Mouse (Mus musculus): Measurements from ENCODE around the gene Nmnat3.

Nmnat3 gene

GRCm38 (mm10) chr9:98311316-98311965, 24.2 kb downstream of the Nmnat3 start:
- DNase-seq (ENCODE audit: low spot score), result no peak

GRCm38 (mm10) chr9:98312622-98313374, 25.6 kb downstream of the Nmnat3 start:
- no peak for DNase-seq (ENCODE audit: low spot score)

GRCm38 (mm10) chr9:98313587-98313986, 26.4 kb downstream of the Nmnat3 start:
- DNase-seq (ENCODE audit: low spot score), result no peak

- no peak for DNase-seq (ENCODE audit: low spot score)
Measured at GRCm38 (mm10) chr9:98314059-98314650, 26.9 kb downstream of the Nmnat3 start.

- no peak for DNase-seq (ENCODE audit: low spot score)
Measured at GRCm38 (mm10) chr9:98317897-98318296, 30.7 kb downstream of the Nmnat3 start.

- DNase-seq (ENCODE audit: low spot score), result no peak
Measured at GRCm38 (mm10) chr9:98318875-98319274, 31.6 kb downstream of the Nmnat3 start.

- DNase-seq (ENCODE audit: low spot score), result no peak
Measured at GRCm38 (mm10) chr9:98320785-98321184, 33.5 kb downstream of the Nmnat3 start.

- no peak for DNase-seq (ENCODE audit: low spot score)
Measured at GRCm38 (mm10) chr9:98326088-98326487, 38.9 kb downstream of the Nmnat3 start.

- no peak for DNase-seq (ENCODE audit: low spot score)
Measured at GRCm38 (mm10) chr9:98328415-98329176, 41.4 kb downstream of the Nmnat3 start.

GRCm38 (mm10) chr9:98329274-98330105, 42.3 kb downstream of the Nmnat3 start:
- DNase-seq (ENCODE audit: low spot score), result no peak

GRCm38 (mm10) chr9:98333219-98333754, 46.1 kb downstream of the Nmnat3 start:
- DNase-seq (ENCODE audit: low spot score), result no peak

- no peak for DNase-seq (ENCODE audit: low spot score)
Measured at GRCm38 (mm10) chr9:98337881-98338769, 50.9 kb downstream of the Nmnat3 start.

- DNase-seq (ENCODE audit: low spot score), result no peak
Measured at GRCm38 (mm10) chr9:98339971-98340370, 52.7 kb downstream of the Nmnat3 start.

- no peak for DNase-seq (ENCODE audit: low spot score)
Measured at GRCm38 (mm10) chr9:98340427-98340826, 53.2 kb downstream of the Nmnat3 start.

GRCm38 (mm10) chr9:98345840-98346239, 58.6 kb downstream of the Nmnat3 start:
- DNase-seq (ENCODE audit: low spot score), result no peak

GRCm38 (mm10) chr9:98346240-98346639, 59.0 kb downstream of the Nmnat3 start:
- no peak for DNase-seq (ENCODE audit: low spot score)

GRCm38 (mm10) chr9:98347021-98347420, 59.8 kb downstream of the Nmnat3 start:
- DNase-seq (ENCODE audit: low spot score), result no peak

- no peak for DNase-seq (ENCODE audit: low spot score)
Measured at GRCm38 (mm10) chr9:98350318-98351144, 63.3 kb downstream of the Nmnat3 start.

GRCm38 (mm10) chr9:98352332-98352731, 65.1 kb downstream of the Nmnat3 start:
- no peak for DNase-seq (ENCODE audit: low spot score)

All from MN1 (cell line).